Mouse (Mus musculus) Muller cell, postnatal 12 days (primary cell): ENCODE results near the gene Slc45a3.

Experiments
- DNase-seq: peaks from one replicate; pipeline ENCODE4 v3.0.0-alpha.2; 2015; ENCODE audit errors: inconsistent ontology term

The Slc45a3 gene

DNA sequence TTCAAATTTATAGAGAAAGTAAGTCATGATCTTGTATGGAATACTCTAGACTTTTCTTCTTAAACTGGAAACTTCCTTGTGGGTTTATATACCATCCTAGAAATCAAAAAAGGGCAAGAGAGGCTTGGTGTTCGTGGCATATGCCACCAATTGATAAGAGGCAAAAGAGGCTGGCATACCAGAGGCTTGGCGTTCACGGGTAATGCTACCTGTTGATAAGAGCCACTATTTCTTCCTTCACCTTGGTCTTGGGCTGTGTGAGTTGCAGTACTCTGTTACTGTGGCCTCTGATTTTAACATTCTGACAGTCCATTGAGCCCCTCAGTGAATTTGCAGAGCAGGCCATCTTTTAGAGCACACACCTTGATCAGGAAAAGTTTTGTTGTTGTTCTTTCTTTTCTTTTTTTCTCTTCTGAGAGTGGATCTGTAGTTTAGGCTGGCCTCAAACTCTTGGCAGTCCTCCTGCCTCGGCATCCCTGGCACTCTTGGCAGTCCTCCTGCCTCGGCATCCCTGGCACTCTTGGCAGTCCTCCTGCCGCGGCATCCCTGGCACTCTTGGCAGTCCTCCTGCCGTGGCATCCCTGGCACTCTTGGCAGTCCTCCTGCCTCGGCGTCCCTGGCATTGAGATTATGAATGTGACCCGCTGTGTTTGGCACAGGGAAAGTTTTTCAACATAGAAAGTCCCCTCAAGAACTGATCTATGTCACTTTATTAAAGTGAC is 64.3 kb downstream of the Slc45a3 start:
- DNase-seq, result no peak

DNA sequence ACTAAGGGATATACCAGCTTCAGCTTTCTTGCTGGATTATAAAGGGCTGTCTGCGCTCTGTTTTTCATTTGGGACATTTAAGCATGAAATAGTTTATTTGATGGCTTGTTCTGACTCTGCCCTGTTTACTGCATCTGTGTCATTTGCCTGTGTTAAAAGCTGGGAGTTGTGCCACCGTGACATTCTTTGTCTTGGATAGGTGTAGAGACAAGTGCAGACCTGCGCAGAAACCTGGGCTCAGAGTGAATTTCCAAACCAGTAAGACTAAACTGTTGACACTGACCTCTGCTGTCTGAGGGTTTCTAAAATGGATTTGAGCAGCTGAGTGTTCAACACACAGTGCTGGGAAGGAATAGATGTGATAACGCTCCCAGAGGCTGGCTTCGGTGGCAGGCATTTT is 65.2 kb downstream of the Slc45a3 start:
- DNase-seq, result no peak

DNA sequence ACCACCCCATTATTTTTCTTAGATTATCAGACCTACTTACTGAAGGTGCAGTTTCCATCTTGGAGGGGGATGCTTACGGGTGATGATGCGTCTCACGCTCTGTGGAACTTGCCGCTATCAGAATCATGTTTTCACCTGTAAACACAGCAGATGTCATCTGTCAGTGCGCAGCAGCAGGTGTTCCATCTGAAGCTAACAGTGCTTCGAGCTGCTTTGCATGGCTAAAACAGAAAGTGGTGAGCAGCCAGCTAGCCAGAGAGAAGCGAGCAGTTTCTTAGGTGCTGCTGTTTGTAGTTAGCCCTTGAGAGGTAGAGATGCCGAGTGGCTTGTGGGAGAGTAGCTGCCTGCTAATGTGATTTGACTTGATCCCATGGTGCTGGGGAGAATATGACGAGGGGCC is 65.6 kb downstream of the Slc45a3 start:
- DNase-seq, result no peak

DNA sequence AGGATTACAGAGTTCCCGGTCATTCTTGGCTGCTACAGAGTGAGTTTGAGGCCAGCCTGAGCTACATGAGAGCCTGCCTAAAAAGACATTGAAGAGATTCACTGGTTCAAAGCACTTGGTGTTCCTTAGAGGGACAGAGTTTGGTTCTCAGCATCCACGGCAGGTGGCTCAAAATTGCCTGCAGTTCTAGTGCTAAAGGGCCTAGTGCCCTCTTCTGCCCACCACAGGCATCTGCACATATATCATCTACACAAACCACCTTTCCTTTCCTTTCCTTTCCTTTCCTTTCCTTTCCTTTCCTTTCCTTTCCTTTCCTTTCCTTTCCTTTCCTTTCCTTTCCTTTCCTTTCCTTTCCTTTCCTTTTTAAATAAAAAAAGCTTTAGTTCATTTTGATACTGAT is 67.8 kb downstream of the Slc45a3 start:
- DNase-seq, result no peak

DNA sequence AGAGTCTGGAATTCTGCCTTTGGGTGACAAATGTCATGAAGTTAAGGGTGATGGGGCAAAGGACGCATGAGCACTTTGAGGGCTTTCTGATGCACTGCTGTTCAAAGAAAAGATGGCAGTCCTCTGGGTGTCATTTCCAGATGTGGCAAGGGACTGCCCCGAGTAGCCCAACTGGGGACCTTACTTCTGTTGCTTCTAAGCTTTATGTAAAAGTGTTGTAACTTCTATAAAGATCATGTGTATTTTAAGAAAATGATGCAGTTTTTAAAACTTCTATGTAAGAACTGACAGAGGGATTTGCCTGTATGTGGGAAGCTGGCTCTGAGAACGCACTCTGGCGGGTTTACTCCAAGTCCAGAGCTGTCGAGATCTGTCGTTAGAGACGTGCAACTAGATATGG is 69.4 kb downstream of the Slc45a3 start:
- no peak for DNase-seq
